Mouse (Mus musculus) midbrain, embryonic 16.5 days (tissue): ENCODE data around the gene Fpgs. TPM values are rescaled to one million over a fixed set of nuclear protein-coding genes. Genes with fewer than 3 reads are reported as not detected.

ENCODE experiments used
- ATAC-seq: fragments of 200-750 bp; cut with Nextera tagmentation; 2 replicates; pipeline ENCODE4 v1.8.0; 2017; ENCODE audit warnings: moderate TSS enrichment
- H3K27ac ChIP-seq: fragments of 300-500 bp; sonication (generic); 2 replicates; pipeline ENCODE4 v1.5.1; 2014; ENCODE audit warnings: mild to moderate bottlenecking, low read length, mixed read lengths
- H3K27me3 ChIP-seq: fragments of 300-500 bp; sonication (generic); 2 replicates; pipeline ENCODE4 v1.6.1; 2014; ENCODE audit warnings: low read depth, low read length, mixed read lengths; ENCODE audit not compliant: control insufficient read depth, insufficient read depth
- H3K36me3 ChIP-seq: fragments of 300-500 bp; sonication (generic); 2 replicates; pipeline ENCODE4 v1.6.1; 2014; ENCODE audit warnings: mild to moderate bottlenecking, low read length, moderate library complexity, mixed read lengths; ENCODE audit not compliant: control insufficient read depth, insufficient read depth
- H3K4me1 ChIP-seq: fragments of 300-500 bp; sonication (generic); 2 replicates; pipeline ENCODE4 v1.6.1; 2014; ENCODE audit warnings: mild to moderate bottlenecking, low read length, mixed read lengths; ENCODE audit not compliant: control insufficient read depth, insufficient read depth
- H3K4me2 ChIP-seq: fragments of 300-500 bp; sonication (generic); 2 replicates; pipeline ENCODE4 v1.6.1; 2014; ENCODE audit warnings: mild to moderate bottlenecking, low read length, mixed read lengths
- H3K4me3 ChIP-seq: fragments of 300-500 bp; sonication (generic); 2 replicates; pipeline ENCODE4 v1.5.1; 2014; ENCODE audit warnings: low read depth, mild to moderate bottlenecking, low read length, moderate library complexity, mixed read lengths
- H3K9ac ChIP-seq: fragments of 300-500 bp; sonication (generic); 2 replicates; pipeline ENCODE4 v1.6.1; 2014; ENCODE audit warnings: low read depth, low read length, mixed read lengths
- H3K9me3 ChIP-seq: fragments of 300-500 bp; sonication (generic); replicated peaks from 2 replicates; pipeline ENCODE4 v1.6.1; 2014; ENCODE audit warnings: mild to moderate bottlenecking, low read length, mixed read lengths; ENCODE audit not compliant: control insufficient read depth, poor library complexity, severe bottlenecking
- WGBS: fragments of 180-500 bp; shearing (Covaris S2); extraction: QIAGEN DNeasy Blood & Tissue Kit; methylation state at CpG from one replicate; pipeline ENCODE4 v1.1.7; 2014; 5-methylcytosine and 5-hydroxymethylcytosine counted together
- polyA plus RNA-seq: library from polyadenylated mRNA; unstranded; fragments of >200 nt; fragmentation: Nextera tagmentation; extraction: Ambion mirVana; gene quantifications from 2 replicates; pipeline ENCODE4 v1.2.1, GENCODE M21; 2015

The Fpgs gene
- polyA plus RNA-seq, 1 experiment from 2014 or later = 23.5 TPM

- H3K27me3 ChIP-seq = no peaks in the 10 kb centered on the region
- H3K4me2 ChIP-seq = no peak overlapping the region
- H3K4me3 ChIP-seq = no peak overlapping the region
- H3K9ac ChIP-seq = no peak overlapping the region
- peaks cover 41% of the 10 kb centered on the region for H3K36me3 ChIP-seq
- no peaks in the 10 kb centered on the region for H3K4me1 ChIP-seq
- WGBS = 92% methylated on average over 10 of the region's 10 CpGs
- no peak for ATAC-seq
- no peak overlapping the region for H3K27ac ChIP-seq
- no peaks in the 10 kb centered on the region for H3K9me3 ChIP-seq
These were observed 20.2 kb downstream of the Fpgs start for GRCm38 (mm10) chr2:32683701-32684100.

GRCm38 (mm10) chr2:32682721-32683417, 21.1 kb downstream of the Fpgs start:
- H3K4me3 ChIP-seq = no peak overlapping the region
- H3K36me3 ChIP-seq = peaks cover 41% of the 10 kb centered on the region
- no peak for ATAC-seq
- no peak overlapping the region for H3K4me2 ChIP-seq
- H3K9ac ChIP-seq = no peak overlapping the region
- no peaks in the 10 kb centered on the region for H3K27me3 ChIP-seq
- H3K4me1 ChIP-seq = no peaks in the 10 kb centered on the region
- WGBS = 82% methylated on average over 14 of the region's 14 CpGs
- H3K9me3 ChIP-seq = no peaks in the 10 kb centered on the region
- H3K27ac ChIP-seq = no peak overlapping the region

- ATAC-seq = no peak
- 63% methylated on average over 6 of the region's 6 CpGs for WGBS
- H3K4me2 ChIP-seq = no peak overlapping the region
These were observed 22.2 kb downstream of the Fpgs start for GRCm38 (mm10) chr2:32681754-32682153.

GRCm38 (mm10) chr2:32680961-32681650, 22.8 kb downstream of the Fpgs start:
- no peak for ATAC-seq
- H3K27me3 ChIP-seq = no peaks in the 10 kb centered on the region
- H3K4me3 ChIP-seq = no peak overlapping the region
- no peak overlapping the region for H3K4me2 ChIP-seq
- H3K36me3 ChIP-seq = peaks cover 23% of the 10 kb centered on the region
- no peaks in the 10 kb centered on the region for H3K4me1 ChIP-seq
- H3K9ac ChIP-seq = no peak overlapping the region
- no peaks in the 10 kb centered on the region for H3K9me3 ChIP-seq
- WGBS = 86% methylated on average over 19 of the region's 19 CpGs
- no peak overlapping the region for H3K27ac ChIP-seq

More at GRCm38 (mm10) chr2:32681754-32682153, 22.2 kb downstream of the Fpgs start:
- H3K4me1 ChIP-seq = no peaks in the 10 kb centered on the region
- no peaks in the 10 kb centered on the region for H3K9me3 ChIP-seq
- H3K36me3 ChIP-seq = peaks cover 30% of the 10 kb centered on the region
- H3K9ac ChIP-seq = no peak overlapping the region
- H3K27me3 ChIP-seq = no peaks in the 10 kb centered on the region
- no peak overlapping the region for H3K4me3 ChIP-seq
- no peak overlapping the region for H3K27ac ChIP-seq

GRCm38 (mm10) chr2:32680051-32680451, 23.9 kb downstream of the Fpgs start:
- Histone ChIP-seq H3K4me3 (no peak overlapping the region), H3K36me3 (peaks cover 13% of the 10 kb centered on the region), H3K9ac (peak overlapping the region; percentile 14; the same call in 1 of the 2 replicates), H3K9me3 (no peaks in the 10 kb centered on the region), H3K27ac (no peak overlapping the region), H3K27me3 (no peaks in the 10 kb centered on the region), H3K4me1 (no peaks in the 10 kb centered on the region), H3K4me2 (no peak overlapping the region)
- 57% methylated on average over 7 of the region's 7 CpGs for WGBS
- no peak for ATAC-seq

DNA sequence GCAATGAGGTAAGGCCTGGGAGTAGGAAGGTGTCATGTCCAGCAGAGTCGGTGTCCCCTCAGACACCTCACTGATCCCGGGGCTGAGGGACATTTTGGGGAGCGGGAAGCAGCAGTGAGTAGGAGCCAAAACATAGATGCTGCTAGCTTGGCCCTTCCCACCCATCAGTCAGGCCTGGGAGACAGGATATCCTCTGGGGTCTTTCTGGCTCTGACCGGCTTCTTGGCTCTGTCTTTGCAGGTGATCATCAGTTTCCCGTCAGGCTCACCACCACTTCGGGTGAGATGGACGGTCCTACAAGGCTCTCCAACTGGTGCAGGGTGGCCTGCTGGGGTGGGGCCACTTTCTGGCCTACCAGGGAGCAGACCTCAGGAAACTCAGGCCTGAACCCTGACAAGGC, 26.3 kb downstream of the Fpgs start:
- Histone ChIP-seq H3K4me2 (no peak overlapping the region), H3K4me3 (no peak overlapping the region), H3K36me3 (no peaks in the 10 kb centered on the region; the same call in 1 of the 2 replicates), H3K9me3 (no peaks in the 10 kb centered on the region), H3K4me1 (no peaks in the 10 kb centered on the region), H3K27ac (no peak overlapping the region), H3K9ac (no peak overlapping the region), H3K27me3 (no peaks in the 10 kb centered on the region)
- ATAC-seq = no peak
- 94% methylated on average over 7 of the region's 7 CpGs for WGBS

DNA sequence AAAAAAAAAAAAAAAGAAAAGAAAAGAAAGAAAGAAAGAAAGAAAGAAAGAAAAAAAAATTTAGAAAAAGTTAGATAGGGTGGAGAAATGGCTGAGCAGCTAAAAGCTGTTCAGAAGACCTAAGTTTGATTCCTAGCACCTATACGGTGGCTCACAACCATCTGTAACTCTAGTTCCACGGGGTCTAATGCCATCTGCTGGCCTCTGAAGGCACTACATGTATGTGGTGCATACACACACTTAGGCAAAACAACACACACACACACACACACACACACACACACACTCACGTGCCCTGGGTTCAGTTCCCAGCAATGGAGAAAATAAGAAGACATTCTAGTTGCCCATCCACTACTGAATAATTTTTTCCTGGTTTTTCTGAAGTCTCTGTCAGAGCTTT, 27.1 kb downstream of the Fpgs start:
- Histone ChIP-seq H3K9me3 (no peaks in the 10 kb centered on the region), H3K9ac (no peak overlapping the region)
- WGBS = 88% methylated on average over 3 of the region's 3 CpGs

DNA sequence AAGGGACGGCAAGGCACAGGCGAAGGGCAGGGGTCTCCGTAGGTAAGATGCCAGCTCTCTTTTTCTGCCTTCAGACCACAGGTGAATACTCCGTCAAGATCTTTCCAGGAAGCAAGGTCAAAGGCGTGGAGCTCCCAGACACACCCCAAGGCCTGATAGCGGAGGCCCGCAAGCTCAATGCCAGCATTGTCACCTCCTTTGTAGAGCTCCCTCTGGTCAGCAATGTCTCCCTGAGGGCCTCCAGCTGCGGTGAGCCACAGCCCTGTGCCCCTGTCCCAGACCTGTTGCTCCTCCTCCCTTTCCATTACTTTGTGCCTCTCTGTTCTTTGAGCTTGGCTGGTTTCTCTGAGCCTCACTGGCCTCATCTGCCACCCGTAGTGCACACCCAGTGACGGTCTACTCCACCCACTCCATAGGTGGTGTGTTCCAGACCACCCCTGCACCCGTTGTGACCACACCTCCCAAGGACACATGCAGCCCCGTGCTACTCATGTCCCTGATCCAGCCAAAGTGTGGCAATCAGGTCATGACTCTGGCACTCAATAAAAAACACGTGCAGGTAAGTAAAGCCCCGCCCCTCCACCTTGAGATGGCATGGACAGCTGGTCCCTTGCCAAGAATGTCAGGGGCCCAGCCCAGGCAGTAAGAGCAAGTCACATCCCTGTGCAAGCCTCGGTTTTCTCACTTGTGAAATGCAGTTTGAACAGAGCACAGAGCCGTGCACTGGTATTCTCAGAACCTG, 30.6 kb downstream of the Fpgs start:
- Histone ChIP-seq H3K36me3 (no peaks in the 10 kb centered on the region), H3K9me3 (no peaks in the 10 kb centered on the region), H3K4me3 (no peak overlapping the region), H3K27ac (no peak overlapping the region), H3K4me1 (no peaks in the 10 kb centered on the region), H3K27me3 (no peaks in the 10 kb centered on the region), H3K9ac (no peak overlapping the region), H3K4me2 (no peak overlapping the region)
- WGBS = 82% methylated on average over 16 of the region's 16 CpGs
- no peak for ATAC-seq

More for the DNA sequence above, 27.1 kb downstream of the Fpgs start:
- H3K4me1 ChIP-seq = no peaks in the 10 kb centered on the region
- ATAC-seq = no peak
- no peak overlapping the region for H3K27ac ChIP-seq
- H3K27me3 ChIP-seq = no peaks in the 10 kb centered on the region
- H3K4me2 ChIP-seq = no peak overlapping the region
- H3K36me3 ChIP-seq = no peaks in the 10 kb centered on the region
- H3K4me3 ChIP-seq = no peak overlapping the region
